Mouse (Mus musculus) kidney, embryonic 16.5 days (tissue): ENCODE data around the gene Gm3526. TPM values are rescaled to one million over a fixed set of nuclear protein-coding genes. Genes with fewer than 3 reads are reported as not detected.
"Not testable (repeated sequence)": the region's sequence is repeated elsewhere in the genome, so short reads cannot be mapped to it uniquely, and the experiment has no call there.

Experiments
- ATAC-seq: fragments of 200-750 bp; cut with Nextera tagmentation; 2 replicates; pipeline ENCODE4 v1.8.0; 2017; ENCODE audit warnings: moderate TSS enrichment; ENCODE audit not compliant: low FRiP score, low TSS enrichment
- H3K27ac ChIP-seq: fragments of 300-500 bp; sonication (generic); 2 replicates; pipeline ENCODE4 v1.5.1; 2014; ENCODE audit warnings: low read length
- H3K27me3 ChIP-seq: fragments of 300-500 bp; sonication (generic); 2 replicates; pipeline ENCODE4 v1.6.1; 2014; ENCODE audit warnings: low read length, control low read depth, mixed read lengths; ENCODE audit not compliant: insufficient read depth
- H3K36me3 ChIP-seq: fragments of 300-500 bp; sonication (generic); 2 replicates; pipeline ENCODE4 v1.6.1; 2014; ENCODE audit warnings: low read length, control low read depth, mixed read lengths; ENCODE audit not compliant: insufficient read depth
- H3K4me1 ChIP-seq: fragments of 300-500 bp; sonication (generic); 2 replicates; pipeline ENCODE4 v1.6.1; 2014; ENCODE audit warnings: low read length, control low read depth, mixed read lengths; ENCODE audit not compliant: insufficient read depth
- H3K4me2 ChIP-seq: fragments of 300-500 bp; sonication (generic); replicated peaks from 2 replicates; pipeline ENCODE4 v1.6.1; 2014; ENCODE audit warnings: low read depth, low read length
- H3K4me3 ChIP-seq: fragments of 300-500 bp; sonication (generic); 2 replicates; pipeline ENCODE4 v1.5.1; 2014; ENCODE audit warnings: mild to moderate bottlenecking, low read length
- H3K9ac ChIP-seq: fragments of 300-500 bp; sonication (generic); replicated peaks from 2 replicates; pipeline ENCODE4 v1.6.1; 2014; ENCODE audit warnings: low read length
- H3K9me3 ChIP-seq: fragments of 300-500 bp; sonication (generic); 2 replicates; pipeline ENCODE4 v1.6.1; 2016; ENCODE audit warnings: low read length, control low read depth
- WGBS: fragments of 180-500 bp; shearing (Covaris S2); extraction: QIAGEN DNeasy Blood & Tissue Kit; methylation state at CpG from one replicate; pipeline ENCODE4 v1.1.7; 2014; 5-methylcytosine and 5-hydroxymethylcytosine counted together
- polyA plus RNA-seq: library from polyadenylated mRNA; unstranded; fragments of >200 nt; fragmentation: Nextera tagmentation; extraction: Ambion mirVana; gene quantifications from 2 replicates; pipeline ENCODE4 v1.2.1, GENCODE M21; 2015

Gene Gm3526
- polyA plus RNA-seq = not detected in 2 replicates

- ATAC-seq, H3K4me2 ChIP-seq, H3K4me1 ChIP-seq, H3K9me3 ChIP-seq, H3K27ac ChIP-seq, H3K4me3 ChIP-seq, H3K27me3 ChIP-seq, H3K9ac ChIP-seq, H3K36me3 ChIP-seq: not testable (repeated sequence)
- WGBS = no CpG with 5 or more reads among the region's 1 CpGs
Measured at GRCm38 (mm10) chr14:5260480-5260879, at the start of gene Gm3526. Gene Gm3526, minus strand, starts transcription at chr14:5260580.

Other genes with a start within 250 kb of the Gm3526 start
- not detected in 2 replicates for gene Gm3298, start 244.7 kb downstream of the Gm3526 start, polyA plus RNA-seq
- not detected in 2 replicates for gene 4930555G01Rik, start 210.0 kb downstream of the Gm3526 start, polyA plus RNA-seq
- gene Gm8281, start 189.5 kb downstream of the Gm3526 start, polyA plus RNA-seq = 0.61 and 0.75 TPM in 2 replicates
- gene Gm8279, start 129.1 kb downstream of the Gm3526 start, polyA plus RNA-seq = not detected in 2 replicates
- not detected in 2 replicates for gene Gm3317, start 96.0 kb downstream of the Gm3526 start, polyA plus RNA-seq
- gene Gm8271, start 74.8 kb downstream of the Gm3526 start, polyA plus RNA-seq = not detected in 2 replicates
- not detected in 2 replicates for gene Gm3542, start 74.3 kb upstream of the Gm3526 start, polyA plus RNA-seq
- gene Gm3500, start 128.5 kb upstream of the Gm3526 start, polyA plus RNA-seq = 0.22 TPM in 1 of 2 replicates, not detected in the other
- 0.42 and 0.45 TPM in 2 replicates for gene Gm3194, start 194.9 kb upstream of the Gm3526 start, polyA plus RNA-seq
- not detected in 2 replicates for gene Gm8246, start 217.2 kb upstream of the Gm3526 start, polyA plus RNA-seq
- gene Gm3187, start 223.6 kb upstream of the Gm3526 start, polyA plus RNA-seq = not detected in 2 replicates
- 0.52 and 0.57 TPM in 2 replicates for gene Gm3488, start 241.1 kb upstream of the Gm3526 start, polyA plus RNA-seq